Mouse (Mus musculus): ENCODE measurements at regions not wholly inside any gene's neighbourhood (a gene's known extent, or its start where the extent isn't known, plus 50 kb on each side); places are given as distances from the start of the nearest gene placed in this dataset.
"Not testable (repeated sequence)": the region's sequence is repeated elsewhere in the genome, so short reads cannot be mapped to it uniquely, and the experiment has no call there.

DNA sequence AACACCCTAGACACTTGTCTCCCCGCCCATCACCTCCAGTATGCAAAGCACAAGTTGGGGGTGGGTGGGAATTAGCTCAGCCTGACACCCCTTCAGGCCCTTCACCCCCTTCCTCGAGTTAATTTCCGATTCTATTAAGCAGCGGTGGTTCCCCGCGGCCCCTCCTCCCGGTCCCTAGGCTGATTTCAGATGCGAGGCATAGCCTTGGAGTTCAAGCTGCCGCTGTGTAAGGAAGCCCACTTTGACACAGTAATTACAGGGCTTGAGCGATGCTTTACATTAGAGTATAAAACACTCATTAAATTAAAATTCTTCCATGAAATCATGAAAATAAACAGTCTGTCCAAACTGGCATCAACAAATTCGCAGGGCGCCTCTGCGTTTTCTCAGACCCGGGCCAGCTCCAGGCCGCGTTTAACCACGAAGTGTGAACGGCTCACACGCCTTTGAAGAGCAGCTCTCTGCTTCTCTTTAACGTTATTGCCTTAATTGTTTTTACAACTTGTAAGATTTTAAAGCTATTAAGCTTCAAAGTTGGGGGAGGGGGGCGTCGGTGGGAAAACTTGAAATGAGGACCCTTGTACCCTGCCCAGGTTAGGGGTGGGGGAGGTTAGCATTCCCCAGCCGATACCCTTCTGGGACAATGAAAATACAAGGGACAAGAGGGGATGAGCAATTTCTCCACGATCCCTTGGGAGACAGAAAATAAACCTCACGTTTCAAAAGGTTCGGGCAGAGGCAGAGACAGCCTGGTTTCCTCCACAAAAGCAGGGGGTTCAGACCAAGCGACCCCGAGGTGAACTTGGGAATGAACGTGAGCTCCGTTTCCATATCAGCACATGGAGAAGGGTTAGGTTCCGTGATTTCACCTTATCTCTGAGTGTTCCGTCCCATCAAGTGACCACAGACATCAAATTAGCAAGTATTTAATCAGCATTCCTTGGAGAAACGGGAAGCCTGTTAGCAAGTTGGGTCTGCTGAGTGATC lies 114.4 kb downstream of the Dicer1 start:
- DNase-seq (ENCODE audit: low spot score): no peak

GRCm38 (mm10) chr12:104636474-104636873 lies 115.3 kb downstream of the Dicer1 start:
- no peak for DNase-seq (ENCODE audit: low spot score)

DNA sequence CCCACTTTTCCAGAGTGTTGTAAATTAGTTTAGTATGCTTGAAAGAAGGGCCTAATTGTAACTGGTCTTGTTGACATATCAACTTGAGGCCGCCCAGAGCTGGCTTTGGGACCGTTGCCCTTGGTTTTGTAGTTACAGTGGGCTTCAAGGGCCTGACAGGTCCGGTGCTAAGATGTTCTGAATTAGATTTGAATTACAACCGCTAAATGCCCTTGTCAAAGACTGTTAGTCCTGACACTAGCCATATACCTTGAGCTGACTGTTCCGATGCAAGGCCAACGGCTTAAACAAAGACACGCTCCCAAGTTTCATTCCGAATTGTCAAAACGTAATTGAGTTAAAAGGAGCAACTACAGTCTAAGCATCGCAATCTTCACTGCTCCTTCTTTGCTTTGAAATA lies 116.9 kb downstream of the Dicer1 start:
- DNase-seq (ENCODE audit: low spot score): no peak

DNA sequence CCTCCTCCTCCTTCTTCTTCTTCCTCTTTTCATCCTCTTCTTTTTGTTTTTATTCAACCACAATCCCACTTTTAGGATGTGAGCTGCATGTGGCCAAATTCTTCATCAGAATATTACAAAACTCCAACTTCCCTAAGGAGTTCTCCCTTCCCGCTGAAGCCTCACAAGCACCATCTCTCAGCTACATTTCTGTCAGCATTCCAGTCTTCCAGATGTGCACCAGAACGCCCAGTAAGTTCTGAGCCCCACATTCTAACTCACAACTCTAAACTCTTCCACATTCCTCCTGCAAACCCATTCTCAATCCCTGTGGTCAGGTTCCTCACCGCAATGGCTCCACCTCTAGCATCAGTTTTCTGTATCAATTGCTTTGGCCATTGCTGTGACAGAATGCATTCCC lies 121.2 kb downstream of the Dicer1 start:
- DNase-seq (ENCODE audit: low spot score): no peak

- DNase-seq (ENCODE audit: low spot score): no peak
Observed at GRCm38 (mm10) chr12:104629449-104629848, 122.3 kb downstream of the Dicer1 start.

DNA sequence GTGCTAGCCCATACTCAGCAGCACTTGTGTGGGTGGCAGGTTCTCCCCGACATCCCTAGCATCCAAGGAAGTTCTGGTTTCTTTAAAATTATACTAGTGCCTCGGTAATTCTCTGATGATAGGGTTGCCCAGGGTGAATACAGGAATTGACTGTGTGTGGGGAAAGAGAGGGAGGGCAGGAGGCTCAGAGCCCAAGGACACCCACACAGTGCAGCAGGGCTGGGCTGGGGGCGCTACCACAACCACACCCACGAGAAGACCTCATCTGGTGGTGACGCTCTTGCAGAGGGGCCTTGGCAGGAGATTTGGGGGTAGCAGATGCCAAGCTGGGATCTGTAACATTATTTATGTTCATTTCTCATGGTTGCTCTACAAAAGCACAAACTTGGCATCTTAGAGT lies 125.7 kb downstream of the Dicer1 start:
- no peak for DNase-seq (ENCODE audit: low spot score)

DNA sequence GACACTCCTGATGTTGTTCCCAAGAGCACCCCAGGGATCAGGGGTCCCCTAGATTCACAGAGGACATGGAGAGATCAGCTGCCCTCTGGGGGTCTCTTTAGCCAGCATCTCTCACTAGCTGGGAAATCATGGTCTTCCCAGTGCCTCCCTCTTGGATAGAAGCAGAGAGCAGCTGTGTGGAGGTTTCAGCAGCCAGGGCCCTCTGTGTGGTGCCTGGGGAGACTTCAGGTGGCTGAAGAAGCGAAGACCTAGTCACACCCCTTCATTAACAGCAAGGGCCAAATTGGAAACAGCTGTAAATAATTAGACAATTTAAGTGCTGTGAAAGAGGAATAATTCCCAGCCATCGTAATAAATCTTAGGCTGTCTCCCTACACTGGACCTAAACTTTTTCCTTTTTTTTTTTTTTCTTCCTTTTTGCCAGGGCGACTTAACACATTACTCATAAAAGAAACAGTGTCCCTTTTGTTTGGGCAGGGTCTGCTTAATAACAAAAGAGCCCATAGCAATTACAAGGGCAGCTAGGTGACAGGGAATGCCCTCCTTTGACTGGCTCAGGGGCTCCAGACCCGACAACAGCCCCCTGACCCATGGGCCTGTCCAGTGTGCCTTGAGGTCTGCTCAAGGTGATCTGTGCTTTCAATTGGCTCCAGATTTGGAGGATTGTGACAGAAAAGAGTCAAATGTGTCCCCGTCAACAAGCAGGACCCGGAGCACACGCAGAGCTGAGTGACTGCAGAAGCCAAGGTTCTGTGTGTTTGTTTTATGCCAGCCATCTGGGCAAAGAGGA lies 127.7 kb downstream of the Dicer1 start:
- no peak for DNase-seq (ENCODE audit: low spot score)

DNA sequence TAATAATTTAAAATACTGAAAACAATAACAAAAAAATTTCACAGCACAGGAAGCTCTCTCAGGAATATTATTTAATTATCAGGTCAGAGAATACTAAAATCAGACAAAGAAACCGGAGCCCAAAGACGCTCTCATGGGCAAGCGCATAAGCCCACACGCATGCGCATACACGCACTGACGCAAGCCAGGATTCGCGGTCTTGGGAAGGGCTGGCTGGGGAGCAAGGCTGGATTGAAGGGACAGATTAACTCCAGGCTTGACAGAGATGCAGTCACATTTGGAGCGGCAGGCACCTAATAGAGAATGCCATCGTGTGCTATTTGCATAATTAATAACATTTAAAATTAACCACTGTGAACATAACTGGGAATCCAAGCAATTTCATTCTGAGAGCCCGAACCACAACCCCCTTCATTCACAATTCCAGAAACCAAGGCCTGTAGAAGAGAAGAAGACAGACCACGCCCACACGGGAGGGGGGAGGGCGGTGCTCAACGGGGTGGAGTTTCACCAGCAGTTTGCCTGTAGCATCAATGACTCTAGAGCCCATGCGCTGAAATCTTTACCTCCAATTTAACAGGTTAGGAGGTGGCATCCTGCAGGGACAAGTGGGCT lies 134.5 kb downstream of the Dicer1 start:
- no peak for DNase-seq (ENCODE audit: low spot score)

DNA sequence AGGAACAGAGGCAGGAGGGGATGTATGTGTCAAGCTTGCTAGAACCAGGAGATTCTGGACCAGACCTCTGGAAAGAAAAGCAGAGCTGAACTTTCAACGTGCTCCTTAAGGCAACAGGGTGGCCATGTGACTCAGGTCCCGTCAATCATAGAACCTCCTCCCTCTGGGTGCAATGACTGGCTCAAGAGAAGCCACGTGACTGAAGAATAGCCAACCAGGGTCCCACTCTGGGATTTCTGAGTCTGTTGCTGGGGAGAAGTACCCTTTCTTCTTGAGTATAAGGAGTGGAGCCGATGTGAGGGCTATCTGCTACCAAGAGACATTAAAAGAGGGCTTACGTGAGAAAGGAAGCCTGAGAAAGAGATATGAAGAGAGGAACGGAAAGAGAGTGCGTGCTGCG lies 137.5 kb downstream of the Dicer1 start:
- no peak for DNase-seq (ENCODE audit: low spot score)

DNA sequence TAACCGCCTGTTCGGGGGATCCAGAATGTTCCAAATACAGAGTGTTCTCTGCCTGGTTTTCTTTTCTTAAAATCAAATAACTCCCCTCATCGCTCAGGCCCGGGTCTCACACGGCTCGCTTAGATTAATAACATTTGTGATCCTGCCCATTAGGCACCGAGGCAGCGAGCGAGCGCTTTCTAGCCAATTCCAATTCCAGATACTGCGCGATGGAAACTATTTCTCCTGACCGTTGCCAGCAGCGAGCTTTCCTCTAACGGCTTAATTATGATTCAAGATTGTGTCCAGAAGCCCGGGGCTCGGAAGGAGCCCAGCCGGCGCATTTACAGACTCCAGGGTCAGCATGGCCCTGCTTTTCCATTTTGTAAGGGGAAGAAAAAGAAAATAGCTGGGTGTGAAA lies 136.6 kb upstream of the Gsc start:
- DNase-seq (ENCODE audit: low spot score): no peak

GRCm38 (mm10) chr12:104608956-104609355 lies 135.8 kb upstream of the Gsc start:
- not testable (repeated sequence) for DNase-seq (ENCODE audit: low spot score)

DNA sequence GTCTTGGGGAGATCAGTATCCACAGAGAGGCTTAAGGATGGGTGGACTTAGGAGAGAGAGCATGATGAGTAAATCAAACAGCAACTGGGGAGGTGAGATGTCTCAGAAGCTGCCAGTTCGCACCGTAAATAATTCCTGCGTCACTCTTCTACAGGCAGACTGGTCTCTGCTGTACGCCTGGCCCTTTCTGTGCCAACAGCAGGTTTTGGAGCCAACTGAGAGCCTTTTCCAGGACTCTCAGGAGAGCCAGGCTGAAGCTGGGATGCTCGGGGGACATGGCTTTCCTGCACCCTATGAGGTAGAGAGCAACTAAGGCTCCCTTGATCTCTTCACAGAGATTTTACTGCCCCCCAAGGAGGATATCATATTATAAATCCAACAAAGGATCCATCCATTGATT lies 134.3 kb upstream of the Gsc start:
- no peak for DNase-seq (ENCODE audit: low spot score)

DNA sequence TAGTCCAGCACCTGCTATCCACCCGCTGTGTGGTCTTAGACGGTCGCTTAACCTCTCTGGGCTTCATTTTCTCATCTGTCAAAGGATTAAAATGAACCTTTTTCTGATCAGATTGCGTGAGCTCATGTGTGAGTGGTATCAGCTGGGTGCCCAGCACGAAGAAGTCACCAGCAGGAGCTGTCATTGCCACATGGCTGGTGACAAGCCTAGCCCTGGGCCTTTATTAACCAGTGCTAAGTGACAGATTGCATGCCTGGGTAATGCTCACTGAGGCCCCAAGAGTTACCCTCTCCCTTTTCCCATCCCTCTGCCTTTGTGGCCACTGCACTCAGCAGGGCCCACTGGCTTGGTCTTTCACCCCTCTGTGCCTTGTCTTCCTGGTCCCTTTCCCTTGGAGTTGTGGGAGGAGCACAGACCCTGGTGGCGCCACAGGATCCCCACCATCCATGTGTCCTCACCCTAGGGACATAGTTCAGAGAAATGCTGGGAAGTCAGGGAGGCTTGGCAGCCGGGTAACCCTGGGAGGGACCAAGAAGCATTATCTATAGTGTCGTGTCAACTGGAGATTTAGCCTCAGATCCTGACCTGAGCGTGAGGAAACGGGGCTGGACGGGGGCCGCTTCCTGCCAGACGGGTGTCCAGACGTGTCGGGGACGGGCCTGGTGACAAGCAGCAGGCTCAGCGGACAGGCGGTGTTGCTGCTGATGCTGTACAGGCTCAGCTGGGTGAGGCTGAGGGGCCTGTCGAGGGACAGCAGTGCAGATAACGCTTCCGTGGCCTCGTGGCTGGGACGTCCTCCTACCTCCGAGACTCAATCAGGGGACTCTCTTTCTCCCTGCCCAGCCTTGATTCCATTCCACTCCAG lies 132.6 kb upstream of the Gsc start:
- DNase-seq (ENCODE audit: low spot score): no peak

GRCm38 (mm10) chr12:104598056-104598455 lies 124.9 kb upstream of the Gsc start:
- DNase-seq (ENCODE audit: low spot score): no peak

DNA sequence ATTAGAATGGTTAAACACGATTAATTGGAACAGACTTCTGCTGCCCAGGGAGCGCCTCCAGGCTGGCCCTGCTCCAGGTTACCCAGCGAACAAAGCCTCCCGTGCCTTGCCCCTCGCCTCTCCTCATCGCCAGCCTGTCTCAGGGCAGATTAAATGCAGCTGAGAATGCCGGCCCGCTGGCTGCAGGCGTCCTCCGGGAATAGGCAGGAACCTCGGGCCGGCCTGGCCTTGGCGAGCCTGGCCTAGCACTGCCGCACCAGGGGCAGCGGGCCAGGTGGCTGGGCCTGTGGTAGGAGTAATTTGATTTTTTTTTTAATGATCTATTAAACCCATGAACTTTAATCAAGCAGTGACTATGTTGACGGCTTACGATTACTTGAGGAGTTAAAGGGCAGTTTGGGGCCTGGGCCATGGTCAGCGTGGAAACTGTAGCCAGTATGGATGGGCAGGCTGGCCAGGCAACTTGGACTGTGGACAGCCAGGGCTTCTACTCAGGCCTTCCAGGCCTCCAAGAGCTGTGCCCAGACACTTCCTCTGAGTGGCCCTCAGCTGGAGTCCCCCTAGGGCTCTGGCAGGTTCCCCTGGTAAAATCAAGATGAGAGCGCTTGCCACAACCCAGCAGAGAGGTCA lies 120.5 kb upstream of the Gsc start:
- DNase-seq (ENCODE audit: low spot score): peak; percentile 39

GRCm38 (mm10) chr12:104592791-104593525 lies 119.8 kb upstream of the Gsc start:
- DNase-seq (ENCODE audit: low spot score): no peak

DNA sequence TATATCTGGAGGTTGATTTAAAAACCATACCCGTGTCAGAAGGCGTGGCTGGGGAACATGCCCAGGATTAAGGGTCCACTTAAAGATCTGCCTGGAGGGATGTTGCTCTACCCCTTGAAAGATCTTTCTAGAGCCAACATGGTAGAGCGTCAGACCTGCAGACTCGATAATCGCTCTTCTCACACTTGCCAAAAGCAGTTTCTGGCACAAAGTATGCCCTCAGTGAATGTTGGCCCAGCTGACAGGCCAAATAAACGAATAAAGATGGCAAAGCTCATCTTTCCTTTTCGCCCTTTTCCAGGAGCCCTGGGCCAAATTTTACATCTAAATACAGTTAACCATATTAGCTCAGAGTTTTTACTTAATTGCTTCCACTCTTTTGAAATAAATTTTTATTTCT lies 118.4 kb upstream of the Gsc start:
- no peak for DNase-seq (ENCODE audit: low spot score)

DNA sequence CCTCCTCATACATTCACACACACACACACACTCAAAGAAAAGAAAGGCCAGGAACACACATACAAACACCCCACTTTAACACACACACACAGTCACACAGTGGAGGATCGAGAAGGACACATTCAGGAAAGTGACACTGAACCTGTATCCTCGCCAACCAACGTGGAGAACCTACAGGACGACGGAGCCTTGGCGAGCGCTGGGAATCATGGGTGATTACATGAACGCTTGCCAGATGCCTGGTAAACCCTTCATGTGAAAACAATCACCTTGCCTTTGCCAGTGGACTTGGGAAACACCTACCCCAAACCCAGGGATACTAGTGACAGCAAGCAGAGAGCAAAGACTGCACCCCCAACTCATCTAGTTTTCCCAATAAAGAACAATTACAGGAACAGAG lies 117.2 kb upstream of the Gsc start:
- no peak for DNase-seq (ENCODE audit: low spot score)

- no peak for DNase-seq (ENCODE audit: low spot score)
Observed at GRCm38 (mm10) chr12:104584408-104584807, 111.3 kb upstream of the Gsc start.

DNA sequence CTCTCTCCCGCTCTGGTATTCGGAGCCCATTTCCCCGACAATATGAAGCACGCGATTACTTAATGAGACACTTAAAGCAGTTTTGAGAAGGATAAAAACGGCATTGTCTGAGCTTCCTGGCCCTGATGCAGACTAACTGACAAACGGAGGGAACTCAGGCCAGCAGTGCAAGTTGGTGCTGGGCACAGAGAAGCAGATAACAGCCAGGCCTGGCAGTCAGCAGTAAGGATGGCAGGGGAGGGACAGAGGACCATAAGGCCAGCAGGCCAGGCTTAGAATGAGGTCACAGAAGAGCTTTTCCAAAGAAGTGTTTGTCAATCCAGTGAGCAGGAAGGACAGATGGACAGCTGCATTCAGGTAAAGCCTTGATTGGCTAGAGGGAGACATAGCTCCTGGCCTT lies 107.7 kb upstream of the Gsc start:
- DNase-seq (ENCODE audit: low spot score): no peak

- DNase-seq (ENCODE audit: low spot score): no peak
Observed at GRCm38 (mm10) chr12:104567622-104568021, 94.5 kb upstream of the Gsc start.
